Mouse (Mus musculus): ENCODE measurements around the gene Ceacam10. TPM values are rescaled to one million over a fixed set of nuclear protein-coding genes. Genes with fewer than 3 reads are reported as not detected.
"Not testable (repeated sequence)": the region's sequence is repeated elsewhere in the genome, so short reads cannot be mapped to it uniquely, and the experiment has no call there.

The Ceacam10 gene
- polyA plus RNA-seq (2012; rRNA removed) (0.19 and 0.39 TPM in 2 replicates), polyA plus RNA-seq (2014; fragmentation: Nextera tagmentation; extraction: Ambion mirVana) (0.25 and 0.34 TPM in 2 replicates)

DNA sequence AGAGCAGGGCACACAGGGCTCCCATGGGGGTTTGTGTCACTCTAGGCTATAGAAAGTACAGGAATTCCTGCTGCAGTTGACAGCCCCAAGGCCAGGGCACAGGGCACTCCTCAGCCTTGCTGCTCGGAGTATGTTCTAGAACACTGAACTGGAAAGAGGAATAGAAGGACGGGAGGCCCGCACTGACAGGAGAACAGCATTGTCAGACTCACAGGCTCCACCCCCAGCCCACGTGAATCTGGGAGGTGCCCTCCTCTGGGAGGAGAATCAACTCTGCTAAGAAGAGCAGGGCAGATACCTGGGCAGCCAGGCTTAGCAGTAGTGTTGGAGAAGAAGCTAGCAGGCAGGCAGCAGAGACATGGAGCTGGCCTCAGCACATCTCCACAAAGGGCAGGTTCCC is at the start of gene Ceacam10:
Ceacam10 (plus strand) TSS at position 289 of the 400 bp plus-strand sequence.
- ATAC-seq (ENCODE audit: insufficient read depth); H3K9me3 ChIP-seq (ENCODE audit: control insufficient read depth, low read length); H3K27ac ChIP-seq; DNase-seq (ENCODE audit: low read depth in 3 of 3, low spot score in 3 of 3); H3K4me3 ChIP-seq (ENCODE audit: insufficient read depth in 1 of 2, low read depth in 2 of 2, low read length in 2 of 2); H3K36me3 ChIP-seq (replicated peaks; ENCODE audit: control insufficient read depth, insufficient read depth, low read depth); H3K27me3 ChIP-seq (ENCODE audit: control insufficient read depth, insufficient read depth, low read length); H3K4me2 ChIP-seq (ENCODE audit: low read depth); H3K4me1 ChIP-seq (replicated peaks; ENCODE audit: control insufficient read depth in 2 of 2, insufficient read depth in 2 of 2, low read length in 1 of 2); H3K9ac ChIP-seq (replicated peaks): not testable (repeated sequence)
- 17% methylated on average over 4 of the region's 4 CpGs for WGBS (ENCODE audit: insufficient replicate concordance)

DNA sequence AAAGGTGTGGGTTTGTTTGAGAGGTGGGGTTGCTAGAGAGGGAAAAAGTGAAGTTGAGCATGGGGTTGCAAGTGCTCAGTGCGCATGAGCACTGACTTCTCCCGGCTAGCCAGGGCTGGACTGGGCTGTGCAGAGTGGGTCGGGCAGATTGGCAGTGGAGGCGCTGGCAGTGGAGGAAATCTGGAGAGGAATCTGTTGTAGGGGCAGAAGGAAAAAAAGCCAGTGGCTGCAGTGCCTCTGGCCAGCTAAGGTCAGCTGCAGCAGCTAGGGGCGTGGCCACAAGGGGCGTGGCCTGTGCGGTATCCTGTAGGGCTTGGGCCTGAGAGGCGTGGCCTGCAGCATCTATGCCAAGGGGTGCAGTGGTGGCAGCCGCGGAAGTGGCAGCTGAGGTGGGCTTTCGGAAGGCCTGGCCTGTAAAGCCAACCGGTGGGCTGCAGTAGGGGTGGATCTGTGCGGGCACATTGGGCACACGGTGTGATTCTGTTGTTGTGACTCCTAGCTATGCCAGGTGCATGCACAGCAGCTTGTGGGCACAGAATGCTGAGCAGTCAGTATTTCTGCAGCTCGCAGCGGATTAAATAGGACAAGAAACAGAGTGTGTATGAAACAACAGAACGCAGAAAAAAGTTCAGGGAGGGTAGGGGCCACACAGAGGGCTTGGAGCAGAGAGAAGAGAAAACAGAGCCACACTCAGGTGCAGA is 40.9 kb upstream of the Ceacam10 start:
- H3K4me2 ChIP-seq (ENCODE audit: low read depth), result no peak overlapping the region
- no peaks in the 10 kb centered on the region for H3K9me3 ChIP-seq (ENCODE audit: control insufficient read depth, low read length)
- H3K27me3 ChIP-seq (ENCODE audit: control insufficient read depth, insufficient read depth, low read length), result no peaks in the 10 kb centered on the region
- no peak for TF ChIP-seq CTCF (IDR thresholded peaks at IDR 0.05; ENCODE audit: low read depth)
- no peak for TF ChIP-seq EP300 (IDR thresholded peaks at IDR 0.05; ENCODE audit: low read depth)
- H3K4me3 ChIP-seq (ENCODE audit: insufficient read depth in 1 of 2, low read depth in 2 of 2, low read length in 2 of 2), result no peak overlapping the region
- DNase-seq (ENCODE audit: low read depth in 3 of 3, low spot score in 3 of 3), result no peak
- H3K9ac ChIP-seq (replicated peaks), result no peak overlapping the region
- no peak for ATAC-seq (ENCODE audit: insufficient read depth)
- H3K4me1 ChIP-seq (replicated peaks; ENCODE audit: control insufficient read depth in 2 of 2, insufficient read depth in 2 of 2, low read length in 1 of 2), result no peaks in the 10 kb centered on the region
- H3K36me3 ChIP-seq (replicated peaks; ENCODE audit: control insufficient read depth, insufficient read depth, low read depth), result no peaks in the 10 kb centered on the region
- H3K27ac ChIP-seq, result no peak overlapping the region
- WGBS (ENCODE audit: insufficient replicate concordance), result 13% methylated on average over 17 of the region's 17 CpGs

DNA sequence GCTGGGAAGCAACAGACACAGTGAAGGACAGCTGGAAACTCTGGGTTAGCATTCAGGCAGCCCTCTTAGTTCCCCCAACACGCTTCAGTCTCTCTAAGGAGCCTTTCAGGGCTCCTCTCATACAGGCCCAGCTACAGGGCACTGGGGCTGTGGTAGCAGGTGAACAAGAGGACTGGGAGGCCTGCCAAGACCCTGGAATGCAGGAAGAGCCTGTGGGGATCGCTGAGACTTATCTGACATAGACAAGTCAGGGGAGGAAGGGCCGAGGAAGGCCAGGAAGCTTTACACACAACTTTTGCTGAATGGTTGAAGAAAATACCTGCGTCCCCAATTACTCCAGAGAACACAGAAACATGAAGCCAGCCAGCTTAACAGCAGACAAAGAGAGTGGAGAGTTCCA is 26.3 kb upstream of the Ceacam10 start:
- Histone ChIP-seq H3K9ac (replicated peaks) (no peak overlapping the region), H3K27me3 (ENCODE audit: control insufficient read depth, insufficient read depth, low read length) (no peaks in the 10 kb centered on the region), H3K4me3 (ENCODE audit: insufficient read depth in 1 of 2, low read depth in 2 of 2, low read length in 2 of 2) (no peak overlapping the region), H3K36me3 (replicated peaks; ENCODE audit: control insufficient read depth, insufficient read depth, low read depth) (no peaks in the 10 kb centered on the region), H3K27ac (no peak overlapping the region), H3K4me2 (ENCODE audit: low read depth) (no peak overlapping the region), H3K9me3 (ENCODE audit: control insufficient read depth, low read length) (no peaks in the 10 kb centered on the region), H3K4me1 (replicated peaks; ENCODE audit: control insufficient read depth in 2 of 2, insufficient read depth in 2 of 2, low read length in 1 of 2) (no peaks in the 10 kb centered on the region; a peak in 1 of 4 replicates)
- TF ChIP-seq CTCF (IDR thresholded peaks at IDR 0.05; ENCODE audit: low read depth), result no peak
- no peak for TF ChIP-seq EP300 (IDR thresholded peaks at IDR 0.05; ENCODE audit: low read depth)
- DNase-seq (ENCODE audit: low read depth in 3 of 3, low spot score in 3 of 3) (no peak), ATAC-seq (ENCODE audit: insufficient read depth) (no peak)
- 20% methylated on average over 4 of the region's 4 CpGs for WGBS (ENCODE audit: insufficient replicate concordance)

DNA sequence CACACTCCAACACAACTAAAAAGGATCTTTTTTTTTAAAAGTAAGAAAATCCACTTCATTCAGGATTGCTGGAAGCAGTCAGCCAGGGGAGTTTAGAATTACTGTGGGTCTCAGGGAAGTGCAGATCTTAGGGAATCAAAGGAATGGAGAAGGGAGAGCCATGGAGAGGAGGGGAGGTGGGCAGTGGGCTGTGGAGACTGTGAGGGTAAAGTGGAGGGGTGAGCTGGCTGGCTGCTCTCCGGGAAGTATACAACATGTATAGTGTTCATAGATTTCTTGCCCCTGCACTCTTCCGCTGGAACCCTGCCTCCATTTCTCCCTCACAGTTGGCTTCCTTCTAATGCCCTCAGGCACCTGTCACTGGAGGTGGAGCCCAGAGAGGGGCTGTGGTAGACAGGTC is 25.4 kb upstream of the Ceacam10 start:
- Histone ChIP-seq H3K4me3 (ENCODE audit: insufficient read depth in 1 of 2, low read depth in 2 of 2, low read length in 2 of 2) (no peak overlapping the region), H3K27ac (no peak overlapping the region), H3K27me3 (ENCODE audit: control insufficient read depth, insufficient read depth, low read length) (no peaks in the 10 kb centered on the region), H3K4me1 (replicated peaks; ENCODE audit: control insufficient read depth in 2 of 2, insufficient read depth in 2 of 2, low read length in 1 of 2) (no peaks in the 10 kb centered on the region; a peak in 1 of 4 replicates), H3K4me2 (ENCODE audit: low read depth) (no peak overlapping the region), H3K9ac (replicated peaks) (no peak overlapping the region), H3K36me3 (replicated peaks; ENCODE audit: control insufficient read depth, insufficient read depth, low read depth) (no peaks in the 10 kb centered on the region), H3K9me3 (ENCODE audit: control insufficient read depth, low read length) (no peaks in the 10 kb centered on the region)
- WGBS (ENCODE audit: insufficient replicate concordance), result 67% methylated on average over 2 of the region's 2 CpGs
- no peak for TF ChIP-seq EP300 (IDR thresholded peaks at IDR 0.05; ENCODE audit: low read depth)
- TF ChIP-seq CTCF (IDR thresholded peaks at IDR 0.05; ENCODE audit: low read depth), result no peak
- ATAC-seq (ENCODE audit: insufficient read depth) (no peak), DNase-seq (ENCODE audit: low read depth in 3 of 3, low spot score in 3 of 3) (no peak)

DNA sequence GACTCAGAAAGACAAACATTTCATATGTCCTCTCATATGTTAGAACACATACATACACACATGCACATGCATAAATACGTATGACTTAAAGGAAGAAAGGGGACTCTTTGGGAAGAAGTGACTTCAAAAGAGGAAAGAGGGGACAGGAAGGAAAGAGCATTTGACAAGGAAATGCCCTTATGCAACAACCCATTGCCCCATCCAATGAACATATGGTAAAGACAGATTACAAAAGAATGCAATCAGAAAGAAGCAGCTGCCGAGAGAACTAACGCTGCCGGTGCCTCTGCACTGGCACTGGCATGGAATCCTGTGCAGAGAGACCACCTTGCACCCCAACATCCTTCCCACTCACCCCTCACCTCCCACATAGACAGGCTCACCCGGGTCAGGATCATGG is 23.5 kb upstream of the Ceacam10 start:
- Histone ChIP-seq H3K4me1 (replicated peaks; ENCODE audit: control insufficient read depth in 2 of 2, insufficient read depth in 2 of 2, low read length in 1 of 2) (no peaks in the 10 kb centered on the region; a peak in 1 of 4 replicates), H3K36me3 (replicated peaks; ENCODE audit: control insufficient read depth, insufficient read depth, low read depth) (no peaks in the 10 kb centered on the region), H3K9me3 (ENCODE audit: control insufficient read depth, low read length) (no peaks in the 10 kb centered on the region), H3K27me3 (ENCODE audit: control insufficient read depth, insufficient read depth, low read length) (no peaks in the 10 kb centered on the region), H3K27ac (no peak overlapping the region), H3K9ac (replicated peaks) (no peak overlapping the region), H3K4me3 (ENCODE audit: insufficient read depth in 1 of 2, low read depth in 2 of 2, low read length in 2 of 2) (no peak overlapping the region), H3K4me2 (ENCODE audit: low read depth) (no peak overlapping the region)
- DNase-seq (ENCODE audit: low read depth in 3 of 3, low spot score in 3 of 3), result no peak
- TF ChIP-seq CTCF (IDR thresholded peaks at IDR 0.05; ENCODE audit: low read depth) (no peak), EP300 (IDR thresholded peaks at IDR 0.05; ENCODE audit: low read depth) (no peak)
- WGBS (ENCODE audit: insufficient replicate concordance), result 22% methylated on average over 5 of the region's 5 CpGs
- no peak for ATAC-seq (ENCODE audit: insufficient read depth)

Data from liver, embryonic 14.5 days (tissue).